Mouse (Mus musculus) lung, embryonic 15.5 days (tissue): Measurements from ENCODE around the gene Flt4. TPM values are rescaled to one million over a fixed set of nuclear protein-coding genes. Genes with fewer than 3 reads are reported as not detected.
A peak's percentile ranks its signal among the peaks of the same experiment; 100 is the strongest.
"Not testable (repeated sequence)": the region's sequence is repeated elsewhere in the genome, so short reads cannot be mapped to it uniquely, and the experiment has no call there.

ENCODE experiments used
- ATAC-seq: fragments of 200-750 bp; cut with Nextera tagmentation; 2 replicates; pipeline ENCODE4 v1.8.0; 2017; ENCODE audit warnings: moderate number of reproducible peaks, borderline replicate concordance; ENCODE audit not compliant: low FRiP score, low TSS enrichment; ENCODE audit errors: extremely low read depth
- H3K27ac ChIP-seq: fragments of 300-500 bp; sonication (generic); 2 replicates; pipeline ENCODE4 v1.5.1; 2015; ENCODE audit warnings: moderate library complexity, mild to moderate bottlenecking, inconsistent platforms
- H3K27me3 ChIP-seq: fragments of 300-500 bp; sonication (generic); 2 replicates; pipeline ENCODE4 v1.6.1; 2015; ENCODE audit warnings: inconsistent platforms
- H3K36me3 ChIP-seq: fragments of 300-500 bp; sonication (generic); 2 replicates; pipeline ENCODE4 v1.6.1; 2015; ENCODE audit warnings: inconsistent platforms
- H3K4me1 ChIP-seq: fragments of 300-500 bp; sonication (generic); 2 replicates; pipeline ENCODE4 v1.6.1; 2015; ENCODE audit warnings: inconsistent platforms
- H3K4me2 ChIP-seq: fragments of 300-500 bp; sonication (generic); 2 replicates; pipeline ENCODE4 v1.6.1; 2015; ENCODE audit warnings: inconsistent platforms, mild to moderate bottlenecking, moderate library complexity
- H3K4me3 ChIP-seq: fragments of 300-500 bp; sonication (generic); 2 replicates; pipeline ENCODE4 v1.5.1; 2015; ENCODE audit warnings: mild to moderate bottlenecking, inconsistent platforms
- H3K9ac ChIP-seq: fragments of 300-500 bp; sonication (generic); 2 replicates; pipeline ENCODE4 v1.6.1; 2015; ENCODE audit warnings: inconsistent platforms
- H3K9me3 ChIP-seq: fragments of 300-500 bp; sonication (generic); 2 replicates; pipeline ENCODE4 v1.6.1; 2016; ENCODE audit warnings: inconsistent platforms
- WGBS: fragments of 180-500 bp; shearing (Covaris S2); methylation state at CpG from one replicate; pipeline ENCODE4 v1.1.7; 2015; 5-methylcytosine and 5-hydroxymethylcytosine counted together
- polyA plus RNA-seq: library from polyadenylated mRNA; unstranded; fragments of >200 nt; fragmentation: Nextera tagmentation; extraction: Ambion mirVana; gene quantifications from 2 replicates; pipeline ENCODE4 v1.2.1, GENCODE M21; 2015

The Flt4 gene
- polyA plus RNA-seq: 9.0 and 9.3 TPM in 2 replicates

DNA sequence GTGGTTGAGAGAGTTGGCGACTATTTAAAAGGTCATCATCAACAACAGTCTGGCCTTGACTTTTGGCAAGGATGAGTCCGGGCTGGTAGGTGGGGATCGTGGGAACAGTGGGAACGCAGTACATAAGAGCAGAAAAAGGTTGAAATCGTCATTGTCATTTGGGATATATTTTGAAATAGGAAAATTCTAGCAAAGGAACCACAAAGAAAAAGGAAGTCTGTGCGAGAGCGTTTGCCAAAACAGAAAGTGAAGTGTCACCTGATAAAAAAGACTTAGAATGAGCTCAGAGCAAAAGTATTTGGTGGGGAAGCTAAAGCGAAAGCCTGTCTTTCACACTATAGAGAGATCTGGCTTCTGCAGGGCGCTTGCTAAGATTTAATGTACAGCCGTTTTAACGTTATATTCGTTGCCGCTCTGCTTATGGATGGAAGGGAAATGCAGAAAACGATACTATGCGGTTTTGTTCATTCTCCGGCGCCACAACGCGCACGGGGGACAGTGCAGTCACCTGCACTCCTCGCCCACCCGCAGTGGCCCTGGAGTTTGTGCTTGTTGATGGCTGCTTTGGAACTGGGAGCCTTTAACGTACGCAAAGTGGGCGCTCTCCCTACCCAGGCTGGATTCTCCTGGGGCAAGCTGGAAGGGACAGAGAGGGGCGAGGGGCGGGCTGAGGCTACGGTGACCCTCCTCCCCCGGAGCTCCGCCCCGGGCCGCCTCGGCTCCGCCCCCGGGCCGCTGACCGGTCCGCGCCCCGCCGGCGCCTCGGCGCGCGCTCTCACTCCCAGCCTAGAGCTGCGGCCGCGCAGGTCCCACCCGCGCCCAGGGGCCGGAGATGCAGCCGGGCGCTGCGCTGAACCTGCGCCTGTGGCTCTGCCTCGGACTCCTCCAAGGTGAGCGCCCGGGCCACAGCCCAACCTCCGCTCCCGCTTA, at the start of gene Flt4:
Gene Flt4, plus strand, starts transcription at position 326 of the 930 bp plus-strand sequence.
- H3K4me2 ChIP-seq: peak within 1 kb of the TSS; percentile 77
- not testable (repeated sequence) for H3K4me1 ChIP-seq, H3K36me3 ChIP-seq, H3K27ac ChIP-seq, H3K9me3 ChIP-seq
- WGBS: 3% methylated on average over 44 of the region's 61 CpGs
- peak; percentile 80 for ATAC-seq
- H3K9ac ChIP-seq: peak within 1 kb of the TSS; percentile 36; the same call in 1 of the 2 replicates
- H3K4me3 ChIP-seq: peak within 1 kb of the TSS; percentile 55
- H3K27me3 ChIP-seq: peaks cover 31% of the 10 kb centered on the region

DNA sequence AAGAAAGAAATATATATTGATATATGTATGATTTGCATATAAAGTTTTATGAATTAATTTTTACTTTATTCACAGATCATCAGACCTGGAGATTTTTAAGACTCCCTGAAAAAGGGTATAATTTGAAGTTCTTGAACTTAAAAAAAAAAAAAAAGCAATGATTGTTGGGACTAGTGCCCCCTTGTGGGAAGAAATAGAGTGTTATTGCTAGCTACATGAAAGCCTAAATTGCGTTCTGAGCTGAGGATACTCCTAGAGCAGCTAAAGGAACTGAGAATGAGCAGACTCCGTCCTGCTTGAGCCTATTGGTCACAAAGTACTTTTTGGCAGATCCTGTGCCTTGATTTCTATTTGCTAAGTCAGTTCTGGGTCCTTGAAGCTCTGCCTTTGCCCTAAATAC, 34.0 kb upstream of the Flt4 start:
- H3K27me3 ChIP-seq, H3K27ac ChIP-seq, H3K4me3 ChIP-seq, H3K9ac ChIP-seq, ATAC-seq, H3K4me1 ChIP-seq, H3K9me3 ChIP-seq, H3K36me3 ChIP-seq, H3K4me2 ChIP-seq: not testable (repeated sequence)
- WGBS: 25% methylated on average over 2 of the region's 2 CpGs

DNA sequence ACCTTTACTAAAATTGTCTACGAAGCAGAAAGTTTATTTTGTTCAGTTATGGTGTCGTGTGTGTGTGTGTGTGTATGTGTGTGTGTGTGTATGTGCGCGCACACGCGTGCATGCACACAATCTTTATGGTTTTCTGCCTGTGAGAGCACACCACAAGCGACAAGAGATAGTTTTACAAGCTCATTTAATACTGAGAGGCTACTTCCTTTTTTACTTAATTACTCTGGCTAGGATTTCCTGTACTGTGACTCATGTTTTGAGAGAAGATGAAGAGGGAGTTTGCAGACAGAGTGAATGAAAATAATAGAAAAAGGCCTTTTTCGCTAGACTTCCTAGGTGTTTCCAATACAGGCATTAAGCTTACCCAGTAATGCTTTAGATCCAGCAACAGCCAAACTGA, 28.6 kb upstream of the Flt4 start:
- ATAC-seq, H3K27ac ChIP-seq, H3K9ac ChIP-seq, H3K36me3 ChIP-seq, H3K4me3 ChIP-seq, H3K27me3 ChIP-seq, H3K9me3 ChIP-seq, H3K4me2 ChIP-seq, H3K4me1 ChIP-seq: not testable (repeated sequence)
- WGBS: 77% methylated on average over 8 of the region's 8 CpGs

DNA sequence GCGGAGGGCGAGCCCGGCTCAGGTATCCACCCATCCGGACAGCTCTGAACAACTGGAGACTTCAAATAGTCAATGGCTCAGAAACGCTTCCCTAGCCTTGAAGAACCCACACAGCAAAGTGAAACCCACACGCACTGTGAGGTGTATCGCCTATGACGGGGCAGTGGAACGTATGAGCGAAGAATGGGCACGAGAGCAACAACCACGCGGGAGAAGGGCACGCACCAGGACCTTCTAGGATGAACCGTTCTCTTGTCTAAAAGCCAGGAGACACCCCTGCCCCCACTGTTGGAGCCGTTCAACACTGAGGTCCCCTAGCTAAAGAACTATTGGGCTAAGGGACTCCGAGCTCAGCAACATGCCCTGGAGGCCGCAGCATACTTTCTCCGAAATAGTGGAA, 18.9 kb upstream of the Flt4 start:
- WGBS: 89% methylated on average over 19 of the region's 19 CpGs
- no peak for ATAC-seq

DNA sequence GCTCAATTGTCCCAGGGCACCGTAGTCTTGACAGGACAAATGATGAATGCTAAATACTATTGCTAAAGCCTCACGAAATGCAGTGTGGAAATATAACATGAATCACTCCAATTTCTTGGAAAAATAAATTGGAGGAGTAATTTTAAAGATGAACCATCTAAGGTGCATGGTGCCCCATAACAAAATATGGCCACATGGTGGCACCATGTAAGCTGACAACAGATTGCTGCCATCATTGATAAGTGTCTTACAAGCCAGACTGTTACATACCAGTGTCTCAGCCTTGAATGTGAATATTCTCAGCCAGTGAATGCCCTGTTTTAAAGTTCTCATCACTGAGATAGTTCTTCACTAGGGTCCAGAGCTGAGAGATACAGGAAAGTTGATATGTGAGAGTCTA, 11.9 kb upstream of the Flt4 start:
- H3K4me1 ChIP-seq, H3K36me3 ChIP-seq, H3K4me2 ChIP-seq, H3K27ac ChIP-seq, H3K9ac ChIP-seq, H3K9me3 ChIP-seq, H3K27me3 ChIP-seq, ATAC-seq, H3K4me3 ChIP-seq: not testable (repeated sequence)
- WGBS: 56% methylated on average over 2 of the region's 2 CpGs

More for the DNA sequence above, 18.9 kb upstream of the Flt4 start:
- H3K4me1 ChIP-seq: no peaks in the 10 kb centered on the region
- H3K9ac ChIP-seq: no peak overlapping the region
- no peak overlapping the region for H3K27ac ChIP-seq
- no peak overlapping the region for H3K4me2 ChIP-seq
- no peaks in the 10 kb centered on the region for H3K36me3 ChIP-seq
- H3K9me3 ChIP-seq: no peaks in the 10 kb centered on the region
- H3K27me3 ChIP-seq: no peaks in the 10 kb centered on the region
- no peak overlapping the region for H3K4me3 ChIP-seq

DNA sequence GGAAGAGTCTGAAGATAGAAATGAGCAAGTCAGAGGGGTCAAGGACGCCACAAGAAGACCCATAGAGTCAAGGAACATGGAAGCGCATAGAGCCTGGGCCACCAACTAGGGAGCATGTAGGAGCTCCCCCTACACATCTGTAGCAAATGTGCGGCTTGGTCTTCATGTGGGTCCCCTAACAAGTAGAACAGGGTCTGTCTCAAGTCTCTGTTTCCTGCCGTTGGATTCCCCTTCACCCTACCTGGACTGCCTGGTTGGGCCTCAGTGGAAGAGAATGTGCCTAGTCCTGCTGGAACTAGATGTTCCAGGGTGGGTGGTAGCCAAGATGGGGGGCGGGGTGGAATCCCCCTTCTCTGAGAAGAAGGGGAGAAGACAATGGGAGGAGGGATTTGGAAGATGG, 757 bp upstream of the Flt4 start:
- 78% methylated on average over 5 of the region's 5 CpGs for WGBS
- H3K4me3 ChIP-seq, H3K9me3 ChIP-seq, H3K27ac ChIP-seq, H3K4me1 ChIP-seq, H3K9ac ChIP-seq, H3K4me2 ChIP-seq, H3K36me3 ChIP-seq, ATAC-seq: not testable (repeated sequence)
- peaks cover 31% of the 10 kb centered on the region for H3K27me3 ChIP-seq

DNA sequence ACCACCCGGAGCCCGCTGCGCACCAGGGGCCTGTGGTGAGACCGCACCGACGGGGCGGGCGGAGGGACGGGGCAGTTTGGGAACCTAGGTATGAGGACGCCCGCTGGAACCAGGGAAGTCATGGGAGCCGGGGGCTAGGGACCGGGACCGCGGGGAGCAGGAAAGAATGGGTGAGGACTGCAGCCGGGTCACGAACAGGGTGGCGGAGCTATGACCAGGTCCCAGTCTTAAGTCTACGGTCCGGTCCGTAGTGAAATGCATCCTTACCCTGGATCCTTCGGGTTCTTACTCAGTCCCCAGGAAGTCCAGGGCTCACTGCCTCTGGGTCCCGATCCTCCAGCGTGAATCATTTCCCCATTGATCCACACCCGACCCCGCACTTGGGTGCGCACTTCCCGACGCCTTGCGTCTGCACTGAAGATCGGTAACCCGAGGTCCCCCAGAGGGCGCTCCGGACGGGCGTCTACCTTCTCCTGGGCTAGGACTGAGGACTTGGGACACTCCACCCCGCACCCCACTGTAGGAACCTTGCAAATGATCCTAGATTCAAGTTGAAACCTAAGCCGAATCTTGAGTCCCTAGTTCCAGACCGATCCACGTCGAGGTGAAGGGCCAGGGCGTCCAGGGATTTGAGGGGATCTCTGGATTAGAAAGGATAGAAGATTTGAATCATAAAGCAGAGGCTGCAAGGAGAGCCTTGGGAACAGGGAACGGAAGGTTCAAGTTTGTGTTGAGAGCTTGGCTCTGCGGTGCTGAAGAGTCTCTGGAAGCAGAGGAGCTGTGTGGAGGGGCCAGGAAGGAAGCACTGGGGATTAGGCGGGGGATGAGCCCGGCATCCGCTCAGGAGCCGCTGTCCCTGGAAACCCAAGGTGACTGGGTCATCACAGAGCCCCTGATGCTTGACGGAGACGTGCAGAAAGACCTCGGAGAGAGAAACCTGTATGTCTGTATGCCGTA, 1.1 kb downstream of the Flt4 start:
- Histone ChIP-seq H3K4me2 (peak overlapping the region; percentile 77), H3K9ac (peak overlapping the region; percentile 36; the same call in 1 of the 2 replicates), H3K27me3 (peaks cover 31% of the 10 kb centered on the region), H3K4me3 (peak overlapping the region; percentile 55)
- not testable (repeated sequence) for H3K27ac ChIP-seq, H3K4me1 ChIP-seq, H3K9me3 ChIP-seq, H3K36me3 ChIP-seq
- WGBS: under 1% methylated on average over 52 of the region's 52 CpGs
- ATAC-seq: peak; percentile 44

DNA sequence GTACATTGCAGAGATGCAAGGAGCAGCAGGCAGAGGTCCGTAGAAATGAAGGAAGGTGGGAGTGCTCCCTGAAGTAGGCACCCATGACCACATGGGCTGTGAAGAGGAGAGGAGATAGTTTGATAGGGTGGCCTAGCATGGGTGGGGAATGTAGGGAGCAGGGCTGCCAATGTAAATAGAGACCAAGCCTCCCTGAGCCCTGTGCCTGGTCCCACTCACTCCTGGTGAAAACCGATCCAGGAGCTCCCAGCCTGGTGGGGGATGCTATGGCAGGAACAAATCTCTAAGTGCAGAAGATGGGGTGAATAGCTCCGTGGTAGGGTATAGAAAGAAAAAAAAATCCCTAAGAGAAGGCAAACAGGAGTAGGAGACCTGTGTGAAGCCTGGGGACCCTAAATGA, 2.3 kb downstream of the Flt4 start:
- Histone ChIP-seq H3K4me3 (0 out of 2 replicates have a peak overlapping the region, but pooled peaks have one; percentile 2), H3K27me3 (peaks cover 31% of the 10 kb centered on the region), H3K4me2 (peak overlapping the region; percentile 77; the same call in 1 of the 2 replicates)
- not testable (repeated sequence) for H3K36me3 ChIP-seq, H3K4me1 ChIP-seq, H3K9me3 ChIP-seq, H3K27ac ChIP-seq, ATAC-seq, H3K9ac ChIP-seq
- WGBS: 18% methylated on average over 3 of the region's 3 CpGs

DNA sequence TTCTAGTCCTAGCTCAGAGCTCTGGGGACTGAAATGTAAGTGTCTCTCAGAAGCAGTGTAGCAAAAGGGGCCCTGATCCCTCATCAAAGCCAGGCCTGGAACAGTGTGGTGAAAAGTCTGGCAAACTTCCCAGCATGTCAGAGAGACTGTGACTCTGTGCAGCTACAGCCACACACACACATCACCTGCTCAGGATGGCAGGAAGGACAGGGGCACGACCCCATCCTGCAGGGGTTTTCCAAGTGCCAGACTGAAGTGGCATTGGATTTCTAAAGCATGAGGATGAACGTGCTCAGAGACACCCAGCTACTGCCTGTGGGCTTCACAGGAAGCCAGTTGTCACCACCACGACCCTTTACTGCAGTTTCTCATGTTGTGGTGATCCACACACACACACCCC, 3.1 kb downstream of the Flt4 start:
- peaks cover 25% of the 10 kb centered on the region for H3K27me3 ChIP-seq
- H3K9me3 ChIP-seq: no peaks in the 10 kb centered on the region
- H3K4me2 ChIP-seq: no peak overlapping the region
- H3K27ac ChIP-seq: no peak overlapping the region
- ATAC-seq: no peak
- no peaks in the 10 kb centered on the region for H3K36me3 ChIP-seq
- H3K9ac ChIP-seq: no peak overlapping the region
- H3K4me1 ChIP-seq: peaks cover 4% of the 10 kb centered on the region; the same call in 1 of the 2 replicates
- no peak overlapping the region for H3K4me3 ChIP-seq
- WGBS: 21% methylated on average over 3 of the region's 3 CpGs

DNA sequence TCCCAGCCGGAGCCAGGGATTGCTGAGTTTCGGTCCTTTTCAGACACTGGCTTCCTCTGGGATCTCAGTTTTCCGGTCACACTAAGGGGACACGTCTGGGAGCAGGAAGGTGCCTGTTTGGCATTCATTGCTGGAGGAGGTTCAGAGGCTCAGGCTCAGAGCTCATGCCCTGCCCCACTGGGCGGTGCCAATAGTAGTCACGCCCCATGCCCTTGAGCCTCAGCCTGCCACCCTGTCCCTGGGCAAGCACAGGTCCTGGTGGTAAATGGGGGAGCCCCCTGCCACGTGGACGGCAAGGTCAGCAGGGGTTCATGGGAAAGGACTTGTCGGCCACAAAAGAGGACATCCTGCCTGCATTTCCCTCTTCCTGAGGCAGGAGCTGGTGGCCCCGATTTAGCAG, 4.3 kb downstream of the Flt4 start:
- H3K4me1 ChIP-seq: peaks cover 4% of the 10 kb centered on the region; the same call in 1 of the 2 replicates
- no peak overlapping the region for H3K4me3 ChIP-seq
- ATAC-seq: 0 out of 2 replicates have a peak, but pooled peaks have one; percentile 40
- H3K27me3 ChIP-seq: peaks cover 23% of the 10 kb centered on the region
- H3K27ac ChIP-seq: no peak overlapping the region
- H3K9ac ChIP-seq: no peak overlapping the region
- H3K4me2 ChIP-seq: peak overlapping the region; percentile 20; the same call in 1 of the 2 replicates
- H3K9me3 ChIP-seq: no peaks in the 10 kb centered on the region
- 12% methylated on average over 10 of the region's 10 CpGs for WGBS
- no peaks in the 10 kb centered on the region for H3K36me3 ChIP-seq

DNA sequence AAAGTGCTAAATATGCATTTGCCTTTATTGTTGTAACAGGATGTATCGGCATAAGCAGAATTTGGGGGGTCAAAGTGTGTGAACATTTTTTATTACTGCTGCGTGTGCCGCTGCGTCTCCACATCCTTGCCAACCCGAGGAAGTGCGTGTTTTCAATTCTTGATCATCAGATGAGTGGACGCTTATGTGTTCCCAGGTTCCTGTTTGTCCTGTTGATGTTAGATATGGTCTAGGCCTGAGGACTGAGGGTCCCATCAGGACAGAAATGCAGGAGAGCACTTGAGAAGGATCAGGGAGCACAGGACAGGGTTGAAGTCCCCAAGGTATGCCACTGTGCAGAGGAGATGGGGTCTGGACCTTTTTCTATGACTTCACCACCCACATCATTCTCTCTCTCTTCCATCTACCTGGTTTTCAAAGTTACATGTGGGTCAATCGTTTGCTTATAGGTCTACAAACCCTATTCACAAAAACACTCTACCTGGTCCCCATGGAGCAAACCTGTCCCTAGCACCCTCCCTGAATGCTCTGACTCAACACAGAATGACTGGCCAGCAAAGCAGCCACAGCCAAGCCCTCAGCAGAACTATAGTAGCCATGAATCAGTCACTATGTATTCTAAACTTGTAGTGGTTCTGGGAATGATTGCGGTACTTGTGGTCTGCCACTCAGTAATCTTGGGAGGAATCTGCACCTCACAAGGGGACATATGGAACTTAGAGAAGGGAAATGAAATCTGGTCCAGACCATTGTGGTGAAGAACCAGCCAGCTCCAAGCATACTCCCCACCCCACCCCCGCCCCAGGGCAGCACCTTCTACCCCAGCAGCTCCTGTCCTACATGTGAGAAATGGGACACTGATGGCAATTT, 7.0 kb downstream of the Flt4 start:
- Histone ChIP-seq H3K27me3 (peaks cover 10% of the 10 kb centered on the region), H3K9ac (no peak overlapping the region), H3K9me3 (no peaks in the 10 kb centered on the region), H3K36me3 (no peaks in the 10 kb centered on the region), H3K4me2 (no peak overlapping the region), H3K27ac (no peak overlapping the region), H3K4me1 (peaks cover 4% of the 10 kb centered on the region; the same call in 1 of the 2 replicates), H3K4me3 (no peak overlapping the region)
- ATAC-seq: no peak
- WGBS: 79% methylated on average over 10 of the region's 10 CpGs
